Mouse (Mus musculus) liver (tissue): ENCODE data around the gene Mbd6.
"Not testable (repeated sequence)": the region's sequence is repeated elsewhere in the genome, so short reads cannot be mapped to it uniquely, and the experiment has no call there.

Experiments used
- DNase-seq: peaks from one replicate; pipeline ENCODE4 v3.0.0-alpha.2; 2020; ENCODE audit warnings: mixed read lengths

The Mbd6 gene

DNA sequence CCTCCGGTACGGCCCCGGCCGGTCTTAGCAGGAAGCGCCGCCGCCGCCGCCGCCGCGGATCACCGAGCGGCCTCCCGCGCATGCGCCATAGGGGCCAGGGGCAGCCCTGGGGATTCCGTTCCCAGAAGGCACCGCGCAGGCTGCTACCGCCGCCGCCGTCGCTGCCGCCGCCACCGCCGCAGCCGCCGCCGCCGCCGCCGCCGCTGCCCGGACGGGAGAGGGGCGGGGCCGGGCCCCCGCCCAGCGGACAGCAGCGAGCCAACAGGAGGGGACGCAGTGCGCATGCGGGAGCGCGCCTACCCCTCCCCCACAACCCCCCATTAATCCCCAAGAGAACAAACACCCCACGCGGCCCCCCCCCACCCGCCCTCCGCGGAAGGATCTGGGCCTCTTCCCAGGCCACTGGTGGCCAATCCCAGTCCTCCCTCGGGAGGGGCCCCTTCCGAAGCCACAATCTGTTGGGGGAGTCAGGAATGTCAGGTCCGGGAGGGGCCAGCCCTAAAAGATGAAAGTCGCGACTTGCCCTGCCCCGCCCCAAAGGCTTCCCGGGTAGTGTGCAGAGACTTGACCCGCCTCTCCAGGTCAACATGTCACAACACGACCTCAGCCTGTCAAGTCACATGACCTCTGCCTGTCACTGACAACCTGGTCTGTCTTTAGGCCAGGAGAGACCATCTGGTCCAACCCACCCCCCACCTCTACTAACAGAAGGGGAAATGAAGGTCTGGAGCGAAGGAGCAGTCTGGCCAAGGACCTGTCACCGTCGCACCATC lies at the start of gene Mbd6:
Mbd6 (minus strand) TSS at position 219 of the 773 bp plus-strand sequence.
- DNase-seq, result peak; percentile 93

DNA sequence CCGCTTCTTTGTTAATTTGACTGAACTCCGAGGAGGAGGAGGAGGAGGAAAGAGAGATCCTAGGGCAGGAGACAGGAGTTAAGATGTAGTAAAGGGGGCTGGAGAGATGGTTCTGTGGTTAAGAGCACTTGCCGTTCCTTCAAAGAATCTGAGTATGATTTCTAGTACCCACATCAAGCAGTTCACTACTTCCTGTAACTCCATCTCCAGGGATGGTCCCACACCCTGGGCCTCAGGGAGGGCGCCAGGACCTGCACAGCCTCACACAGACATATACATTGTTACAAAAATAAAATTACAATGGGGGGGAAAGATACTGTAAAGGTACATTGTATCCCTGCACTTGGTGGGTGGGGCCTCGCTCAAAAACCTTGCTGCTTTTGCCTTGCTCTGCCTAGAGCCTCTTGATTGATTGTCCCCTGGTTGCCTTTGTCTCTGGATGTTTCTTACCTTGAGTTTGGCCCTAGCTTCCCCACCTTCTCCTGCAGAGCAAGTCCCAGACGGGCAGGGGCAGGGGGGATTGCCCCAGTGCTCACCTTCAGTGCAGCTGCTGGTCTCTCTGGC lies 48.8 kb upstream of the Mbd6 start:
- DNase-seq, result no peak

DNA sequence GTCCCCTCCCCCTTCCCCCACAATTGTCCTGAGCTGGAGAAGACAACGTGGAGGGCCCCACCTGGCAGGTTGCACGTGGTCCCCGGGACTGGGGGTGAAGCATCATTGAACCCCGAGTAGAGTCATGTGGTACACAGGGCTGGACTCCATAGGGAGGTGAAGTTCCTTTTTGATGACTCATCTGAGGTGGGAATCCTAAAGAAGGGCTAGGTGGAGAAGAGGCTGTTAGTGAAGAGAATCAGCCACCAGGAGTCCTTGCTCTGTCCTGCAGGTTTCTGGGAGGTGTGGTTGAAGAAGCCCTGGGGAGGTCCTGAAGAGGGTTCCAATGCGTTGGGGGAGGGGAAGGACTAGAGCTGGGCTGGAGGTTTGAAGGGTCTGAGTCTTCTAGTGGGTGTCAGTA lies 48.1 kb upstream of the Mbd6 start:
- no peak for DNase-seq

DNA sequence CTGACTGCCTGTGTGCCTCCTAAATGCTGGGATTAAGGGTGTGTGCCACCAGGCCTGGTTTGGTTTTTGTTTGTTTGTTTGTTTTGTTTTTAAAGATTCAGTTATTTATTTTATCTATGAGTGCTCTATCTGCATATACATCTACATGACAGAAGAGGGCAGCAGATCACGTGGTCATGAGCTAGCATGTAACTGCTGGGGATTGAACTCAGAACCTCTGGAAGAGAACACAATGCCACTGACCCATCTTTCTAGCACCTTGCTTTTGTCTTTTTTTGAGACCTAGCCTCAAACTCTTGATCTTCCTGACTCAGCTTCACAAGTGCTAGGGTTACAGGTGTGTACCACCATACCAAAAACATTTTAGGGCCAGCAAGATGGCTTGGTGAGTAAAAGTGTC lies 46.5 kb upstream of the Mbd6 start:
- DNase-seq, result no peak

DNA sequence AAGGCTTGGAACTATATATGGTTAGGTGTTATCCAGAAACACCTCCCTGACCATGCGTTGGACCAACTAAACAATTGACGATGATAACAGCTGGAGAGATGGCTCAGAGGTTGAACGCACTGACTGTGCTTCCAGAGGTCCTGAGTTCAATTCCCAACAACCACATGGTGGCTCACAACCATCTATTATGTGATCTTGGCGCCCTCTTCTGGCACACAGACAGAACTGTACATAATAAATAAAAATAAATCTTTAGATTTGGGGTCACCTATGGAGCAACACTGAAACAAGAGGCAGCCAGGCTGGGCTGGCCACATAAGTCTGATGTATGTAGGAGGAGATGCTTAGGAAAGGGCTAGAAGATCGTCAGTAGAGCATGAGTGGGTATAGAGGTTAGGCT lies 44.3 kb upstream of the Mbd6 start:
- no peak for DNase-seq

DNA sequence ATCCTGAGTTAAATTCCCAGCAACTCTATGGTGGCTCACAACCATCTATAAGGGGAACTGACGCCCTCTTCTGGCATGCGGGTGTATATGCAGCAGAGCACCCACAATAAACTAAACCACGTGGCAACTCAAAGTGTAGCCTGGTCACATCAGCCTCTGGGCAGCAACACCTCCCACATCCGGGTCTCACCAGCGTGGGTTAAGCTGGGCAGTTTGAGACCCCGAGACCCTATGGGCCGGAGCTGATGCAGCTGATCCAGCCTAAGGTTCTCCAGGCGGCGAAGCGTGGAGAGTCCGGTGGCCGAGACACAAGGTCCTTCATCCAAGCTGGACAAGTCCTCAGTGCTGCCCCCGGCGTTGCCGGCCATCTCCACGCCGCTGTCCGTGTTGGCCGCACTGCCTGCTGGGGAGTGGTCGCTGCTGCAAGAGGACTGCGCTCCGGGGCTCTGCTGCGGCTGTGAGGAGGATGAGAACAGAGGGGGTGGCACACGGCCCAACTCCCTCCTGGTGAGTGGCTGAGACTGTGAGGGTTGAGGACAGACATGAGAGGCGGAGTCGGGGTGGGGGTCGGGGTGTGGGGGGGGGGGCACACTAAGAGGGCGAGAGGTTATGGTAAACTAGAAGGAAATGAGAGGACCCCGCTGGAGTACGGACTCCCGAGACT lies 43.5 kb upstream of the Mbd6 start:
- no peak for DNase-seq

DNA sequence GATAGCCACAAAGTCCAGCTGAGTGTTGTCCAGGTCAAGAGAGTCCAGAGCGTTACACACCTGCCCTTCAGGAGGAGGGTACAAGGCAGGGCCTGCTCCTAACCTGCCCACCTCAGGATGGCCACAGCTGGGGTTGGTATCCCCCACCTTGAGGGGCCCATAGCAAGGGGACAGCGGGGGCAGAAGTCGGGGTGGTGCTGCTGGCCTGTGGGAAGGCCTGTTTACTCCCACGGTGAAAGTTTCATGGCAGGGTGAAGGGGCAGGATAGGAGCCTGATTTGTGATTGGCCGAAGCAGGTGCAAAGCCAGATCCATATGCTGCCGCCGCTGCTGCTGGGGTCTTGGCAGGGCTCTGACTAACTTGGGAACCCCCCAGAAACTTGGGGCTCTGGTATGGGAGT lies 41.4 kb upstream of the Mbd6 start:
- no peak for DNase-seq

DNA sequence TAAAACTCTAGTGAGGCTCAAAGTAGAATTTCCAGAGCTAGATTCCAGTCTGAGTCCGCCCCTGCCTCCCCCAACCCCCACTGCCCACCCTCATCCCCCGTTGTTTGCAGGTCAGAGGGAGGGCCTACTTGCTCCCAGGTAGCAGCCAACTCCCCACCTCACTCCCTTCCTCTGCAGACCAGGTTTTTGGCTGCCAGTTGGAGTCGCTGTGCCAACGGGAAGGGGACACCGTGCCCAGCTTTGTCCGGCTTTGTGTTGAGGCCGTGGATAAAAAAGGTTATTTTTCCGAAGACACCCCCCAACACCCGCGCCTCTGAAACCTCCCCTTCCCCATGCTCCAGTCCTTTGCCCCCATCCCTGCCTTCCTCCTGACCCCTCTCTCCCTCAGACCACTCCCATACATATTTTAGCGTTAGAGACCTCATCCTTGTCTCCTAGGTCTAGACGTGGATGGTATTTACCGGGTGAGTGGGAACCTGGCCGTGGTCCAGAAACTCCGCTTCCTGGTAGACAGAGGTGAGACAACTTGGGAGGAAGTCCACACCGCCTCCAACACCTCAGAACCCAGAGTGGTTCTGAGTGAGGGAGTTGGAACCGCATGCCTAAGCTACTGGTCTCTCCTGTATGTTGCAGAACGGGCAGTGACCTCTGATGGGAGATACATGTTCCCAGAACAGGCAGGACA lies 38.8 kb upstream of the Mbd6 start:
- no peak for DNase-seq

DNA sequence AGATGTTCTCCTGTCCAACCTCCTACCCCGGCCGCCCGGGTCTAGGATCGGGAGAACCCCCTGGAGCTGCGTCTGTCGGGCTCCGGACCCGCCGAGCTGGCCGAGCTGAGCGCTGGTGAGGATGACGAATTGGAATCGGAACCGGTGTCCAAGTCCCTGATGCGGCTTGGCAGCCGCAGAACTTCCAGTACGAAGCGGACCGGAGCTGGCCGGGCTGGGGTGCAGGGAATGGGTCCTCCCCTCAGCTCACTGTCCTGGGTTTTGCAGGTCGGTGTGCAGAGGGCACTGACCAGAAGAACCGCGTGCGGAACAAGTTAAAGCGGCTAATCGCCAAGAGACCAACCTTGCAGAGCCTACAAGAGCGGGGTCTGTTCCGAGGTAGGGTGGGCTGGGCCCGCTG lies 38.0 kb upstream of the Mbd6 start:
- DNase-seq, result no peak

DNA sequence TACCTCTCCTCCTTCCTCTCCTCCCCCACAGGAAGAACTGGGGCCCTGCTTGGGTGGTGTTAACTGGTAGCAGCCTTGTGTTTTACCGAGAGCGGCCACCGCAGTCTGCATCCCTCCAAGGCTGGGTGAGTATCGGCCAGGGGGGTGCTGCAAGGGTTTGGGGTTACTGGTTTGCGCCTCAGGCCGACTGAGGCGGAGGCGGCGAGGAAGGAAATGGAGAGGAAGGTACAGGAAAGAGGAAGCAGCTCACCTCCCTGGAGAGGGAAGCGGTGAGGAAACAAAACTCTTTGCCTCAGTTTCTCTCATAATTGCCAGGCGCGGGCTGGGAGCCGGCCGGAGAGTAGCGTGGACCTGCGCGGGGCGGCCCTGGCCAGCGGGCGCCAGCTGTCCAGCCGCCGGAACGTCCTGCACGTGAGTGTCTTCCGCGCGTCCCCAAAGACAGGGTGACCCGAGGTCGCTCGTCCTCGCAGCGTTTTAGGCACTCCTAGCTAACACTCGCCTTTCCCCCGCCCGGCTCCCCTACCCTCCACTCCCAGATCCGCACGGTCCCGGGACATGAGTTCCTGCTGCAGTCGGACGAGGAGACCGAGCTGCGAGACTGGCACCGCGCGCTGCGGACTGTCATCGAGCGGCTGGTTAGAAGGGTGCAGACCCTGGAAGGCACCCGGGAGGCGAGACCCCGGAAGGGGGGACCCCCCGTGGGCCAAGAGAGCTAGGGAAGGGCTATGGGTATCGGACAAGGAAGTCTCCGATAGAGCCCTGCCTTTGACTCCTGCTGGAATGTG lies 37.4 kb upstream of the Mbd6 start:
- DNase-seq, result peak; percentile 63

DNA sequence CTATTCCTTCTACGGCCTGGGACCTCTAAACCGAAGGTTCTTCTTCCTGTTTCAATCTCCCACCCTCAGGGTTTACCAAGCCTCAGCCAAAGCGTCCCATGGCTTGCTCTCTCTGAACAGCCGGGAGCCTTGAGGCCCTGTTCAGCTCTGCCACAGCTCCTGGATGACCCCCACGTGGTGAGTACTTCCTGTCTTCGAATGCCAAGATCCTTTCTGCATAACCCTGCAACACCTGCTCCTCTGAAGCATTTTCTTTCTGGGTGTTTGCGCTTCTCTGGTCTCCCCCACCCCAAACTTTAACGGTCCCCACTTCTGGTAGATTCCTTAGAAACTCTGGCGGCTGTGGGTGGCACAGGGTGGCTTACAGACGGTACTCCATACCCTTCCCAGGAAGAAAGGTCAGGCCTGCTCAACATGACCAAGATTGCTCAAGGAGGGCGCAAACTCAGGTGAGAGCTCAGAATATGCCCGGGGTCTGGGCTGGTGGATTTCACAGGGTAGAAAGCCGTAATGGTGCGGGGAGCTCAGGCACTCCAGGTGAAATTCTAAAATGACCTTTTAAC lies 36.7 kb upstream of the Mbd6 start:
- no peak for DNase-seq

DNA sequence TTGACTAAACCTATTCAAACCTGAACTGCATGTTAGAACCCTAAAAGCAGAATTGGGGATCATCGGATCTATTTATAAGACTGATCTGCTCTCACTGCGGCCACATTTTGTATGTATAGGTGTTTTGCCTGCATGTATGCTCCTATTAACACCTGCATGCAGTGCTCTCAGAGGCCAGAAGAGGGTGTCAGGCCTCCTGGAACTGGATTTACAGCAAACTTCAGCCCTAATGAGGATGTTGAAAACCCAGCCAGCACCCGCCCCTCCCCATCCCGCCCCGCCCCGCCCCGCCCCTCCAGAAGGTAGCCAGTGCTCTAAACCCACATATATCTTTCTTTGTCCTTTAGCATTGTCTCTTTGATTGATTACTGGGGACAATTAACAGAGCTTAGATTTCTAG lies 35.7 kb upstream of the Mbd6 start:
- DNase-seq, result peak; percentile 79

DNA sequence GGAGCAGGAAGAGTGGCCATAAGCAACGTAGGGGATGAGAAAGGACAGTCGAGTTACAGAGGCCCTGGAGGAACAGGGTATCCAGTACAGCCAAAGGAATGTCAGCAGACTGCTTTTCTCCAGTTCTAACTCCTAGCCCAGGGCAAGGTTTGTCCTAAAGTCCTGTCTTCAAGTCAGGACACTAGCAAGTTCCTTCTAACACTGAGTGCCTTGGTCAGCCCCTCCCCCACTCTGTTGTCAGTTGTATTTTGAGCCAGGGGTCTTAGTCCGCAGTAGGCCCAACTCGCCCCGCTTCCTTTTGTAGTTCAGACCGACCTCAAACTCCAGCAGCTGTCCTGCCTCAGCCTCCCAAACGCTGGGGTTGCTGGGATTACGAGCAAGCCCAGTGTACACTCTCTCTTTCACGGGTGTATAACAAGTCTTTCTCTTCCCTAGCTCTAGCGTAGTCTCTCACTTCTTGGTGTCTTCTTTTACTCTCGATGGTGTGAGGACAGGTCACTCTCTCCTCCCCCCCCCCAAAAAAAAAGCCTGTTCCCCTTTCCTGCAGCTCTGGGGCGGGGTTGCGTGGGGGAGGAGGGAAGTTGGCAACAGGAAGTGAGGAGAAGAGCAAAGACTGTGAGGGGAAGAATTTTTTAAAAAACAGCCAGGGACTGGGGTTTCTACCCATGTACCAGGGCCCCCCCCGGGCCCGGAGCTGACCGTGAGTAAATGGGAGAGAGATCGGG lies 34.5 kb upstream of the Mbd6 start:
- DNase-seq, result peak; percentile 40

DNA sequence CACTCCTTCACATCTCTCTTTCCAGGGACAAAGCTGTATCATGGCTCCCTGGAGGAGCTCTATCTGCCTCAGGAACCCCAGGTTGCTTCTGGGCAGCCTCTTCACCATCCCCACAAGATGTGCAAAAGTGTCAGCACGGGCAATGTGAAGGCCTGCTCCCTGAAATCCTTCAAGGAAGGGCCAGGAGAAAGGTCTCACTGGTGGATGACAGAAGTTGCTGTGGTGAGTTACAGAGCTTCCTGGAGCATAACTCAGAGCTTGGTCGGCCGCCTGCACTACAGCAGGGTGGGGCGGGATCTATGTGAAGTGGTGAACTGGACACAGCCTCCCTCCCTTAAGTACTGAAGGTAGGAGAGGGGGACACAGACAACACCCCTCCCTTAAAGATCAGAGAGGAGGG lies 33.9 kb upstream of the Mbd6 start:
- DNase-seq, result no peak

DNA sequence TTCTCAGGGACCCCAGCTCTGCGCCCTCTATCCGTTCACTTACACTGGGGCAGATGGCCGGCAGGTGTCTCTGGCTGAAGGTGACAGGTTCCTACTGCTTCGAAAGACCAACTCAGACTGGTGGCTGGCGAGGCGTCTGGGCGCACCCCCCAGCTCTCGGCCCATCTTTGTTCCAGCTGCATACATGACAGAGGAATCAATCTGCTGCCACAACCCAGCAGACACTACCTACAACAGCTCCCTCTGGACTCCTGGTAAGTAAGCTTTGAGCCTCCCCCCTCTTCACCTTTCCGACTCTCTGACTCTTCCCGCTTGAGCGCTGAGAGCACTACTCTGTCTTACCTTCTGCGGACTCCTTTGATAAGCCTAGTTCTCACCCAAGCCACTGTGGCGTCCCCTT lies 33.4 kb upstream of the Mbd6 start:
- DNase-seq, result no peak

DNA sequence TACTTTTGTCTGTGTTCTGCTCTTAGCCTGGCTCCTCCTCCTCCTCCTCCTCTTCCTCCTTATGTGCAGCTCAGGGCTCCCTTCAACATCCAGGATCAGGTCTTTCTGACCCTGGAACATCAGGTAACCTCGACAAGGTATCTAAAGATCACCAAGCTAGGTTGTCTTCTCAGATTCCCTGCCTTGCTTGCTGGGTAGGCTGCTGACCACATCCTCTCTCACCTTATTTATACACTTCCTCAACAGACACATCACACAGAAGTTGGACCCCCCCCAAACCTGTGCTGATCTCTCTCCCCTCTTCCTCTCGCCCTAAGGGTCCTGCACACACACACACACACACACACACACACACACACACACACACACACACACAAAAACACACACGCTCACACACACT lies 32.8 kb upstream of the Mbd6 start, which contains the start of gene Arhgap9:
Arhgap9 (plus strand) TSS at position 344 of the 400 bp plus-strand sequence.
- no peak for DNase-seq

DNA sequence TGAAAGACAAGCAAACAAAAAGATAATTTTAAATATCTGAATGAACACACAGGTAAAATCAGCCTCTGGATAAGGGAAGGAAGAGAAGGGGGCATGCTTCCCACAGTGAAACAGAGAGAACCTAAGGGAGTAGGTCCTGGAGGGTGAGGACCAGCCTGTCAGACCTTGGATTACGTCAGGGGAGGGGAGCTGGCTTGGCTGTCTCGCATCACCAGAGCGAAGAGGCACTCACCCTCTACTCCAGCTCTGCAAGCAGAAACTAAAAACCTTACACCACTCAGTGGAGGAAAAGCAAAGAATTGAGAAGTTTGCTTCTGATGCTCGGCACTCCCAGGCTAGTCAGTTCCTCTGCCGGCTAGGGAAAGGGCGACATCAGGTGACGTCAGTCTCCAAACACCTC lies 31.2 kb upstream of the Mbd6 start:
- no peak for DNase-seq

DNA sequence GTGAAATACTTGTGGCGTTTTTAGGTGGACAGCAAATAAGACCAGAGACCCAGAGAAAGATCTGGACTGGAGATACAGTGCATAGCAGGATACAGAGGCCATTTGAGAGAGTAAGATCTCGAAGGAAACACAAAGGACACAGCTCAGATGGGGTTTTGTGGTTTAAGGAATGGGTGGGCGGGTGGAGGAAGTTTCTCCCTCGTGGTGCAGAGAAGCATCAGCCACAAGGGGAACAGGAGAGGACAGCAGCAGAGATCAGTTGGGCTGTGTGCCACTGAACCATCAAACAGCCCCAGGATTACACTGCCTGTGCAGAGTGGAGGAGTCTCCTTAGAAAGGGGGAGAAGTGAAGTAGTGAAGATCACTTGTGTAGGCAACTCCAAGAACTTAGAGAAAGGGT lies 29.2 kb upstream of the Mbd6 start:
- DNase-seq, result no peak

DNA sequence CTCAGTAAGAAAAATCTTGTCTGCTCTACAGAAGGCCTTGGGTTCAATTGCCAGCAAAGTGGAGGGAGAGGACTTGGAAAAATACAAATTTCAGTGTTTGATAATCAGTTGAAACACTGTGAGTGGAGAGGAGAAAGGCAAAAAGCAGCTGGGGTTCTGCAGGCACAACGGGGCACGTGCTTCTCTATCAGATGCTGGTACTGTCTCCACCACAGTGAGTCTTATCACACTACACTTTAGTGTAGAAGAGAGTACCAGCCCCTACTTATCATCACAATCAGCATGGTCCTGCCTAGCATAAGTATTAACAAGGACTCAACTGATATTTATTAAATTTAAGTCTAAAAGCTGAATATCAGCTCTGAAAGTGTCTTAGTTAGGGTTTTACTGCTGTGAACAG lies 28.5 kb upstream of the Mbd6 start:
- peak; percentile 43 for DNase-seq

DNA sequence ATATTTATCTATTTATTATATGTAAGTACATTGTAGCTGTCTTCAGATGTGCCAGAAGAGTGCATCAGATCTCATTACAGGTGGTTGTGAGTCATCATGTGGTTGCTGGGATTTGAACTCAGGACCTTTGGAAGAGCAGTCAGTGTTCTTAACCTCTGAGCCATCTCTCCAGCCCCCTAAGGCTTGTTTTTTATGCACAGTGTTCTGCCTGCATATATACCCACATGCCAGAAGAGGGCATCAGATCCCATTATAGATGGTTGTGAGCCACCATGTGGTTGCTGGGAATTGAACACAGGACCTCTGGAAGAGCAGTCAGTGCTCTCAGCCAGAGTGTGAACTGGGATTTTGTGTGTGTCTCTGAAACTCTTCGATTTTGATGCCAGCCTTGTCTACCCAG lies 26.1 kb upstream of the Mbd6 start:
- DNase-seq, result not testable (repeated sequence)

DNA sequence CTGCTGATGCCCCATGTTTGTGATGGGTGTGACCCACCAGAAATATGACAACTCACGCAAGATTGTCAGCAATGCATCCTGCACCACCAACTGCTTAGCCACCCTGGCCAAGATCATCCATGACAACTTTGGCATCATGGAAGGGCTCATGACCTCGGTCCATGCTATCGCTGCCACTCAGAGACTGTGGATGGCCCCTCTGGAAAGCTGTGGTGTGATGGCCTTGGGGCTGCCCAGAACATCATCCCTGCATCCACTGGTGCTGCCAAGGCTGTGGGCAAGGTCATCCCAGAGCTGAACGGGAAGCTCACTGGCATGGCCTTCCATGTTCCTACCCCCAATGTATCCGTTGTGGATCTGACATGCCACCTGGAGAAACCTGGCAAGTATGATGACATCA lies 24.7 kb upstream of the Mbd6 start:
- not testable (repeated sequence) for DNase-seq

DNA sequence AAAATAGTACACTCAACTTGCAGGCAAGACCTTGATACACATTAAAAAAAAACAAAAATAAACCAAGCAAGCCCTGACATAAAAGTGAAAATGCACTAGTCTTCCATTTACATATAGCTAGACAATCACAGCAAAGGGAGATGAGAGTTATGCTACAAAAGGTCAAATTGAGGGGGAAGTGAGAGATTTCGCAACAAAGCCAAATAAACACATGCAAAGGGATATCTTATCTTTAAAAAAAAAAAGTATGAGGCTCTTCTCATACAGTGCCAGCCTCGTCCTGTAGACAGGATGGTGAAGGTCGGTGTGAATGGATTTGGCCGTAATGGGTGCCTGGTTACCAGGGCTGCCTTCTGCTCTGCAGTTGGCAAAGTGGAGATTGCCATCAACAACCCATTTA lies 24.0 kb upstream of the Mbd6 start:
- DNase-seq, result no peak
